Mouse (Mus musculus): ENCODE data around the gene Gm17027. TPM values are rescaled to one million over a fixed set of nuclear protein-coding genes. Genes with fewer than 3 reads are reported as not detected.

The Gm17027 gene
- not detected in 2 replicates for polyA plus RNA-seq (2021; fragmentation: Nextera tagmentation)
- long read RNA-seq, experiment 1, result 0 reads
- long read RNA-seq, experiment 2, result 0 reads

GRCm38 (mm10) chr14:42162522-42162921 is at the start of gene Gm17027:
Gm17027 (minus strand) TSS chr14:42162622.

GRCm38 (mm10) chr14:42190691-42191090 is 28.3 kb upstream of the Gm17027 start, which contains the start of gene Gm3573:
Gm3573 (minus strand) TSS chr14:42190791.

GRCm38 (mm10) chr14:42117269-42117668 is 45.2 kb downstream of the Gm17027 start, which contains the start of gene Gm7951:
Gm7951 (minus strand) TSS chr14:42117369.

Other genes starting within 250 kb of the Gm17027 start
- not detected in 2 replicates for gene 1700049E17Rik1, start 237.7 kb downstream of the Gm17027 start, polyA plus RNA-seq (2021; fragmentation: Nextera tagmentation)
- not detected in 2 replicates for gene 1700024B05Rik, start 218.6 kb downstream of the Gm17027 start, polyA plus RNA-seq (2021; fragmentation: Nextera tagmentation)
- not detected in 2 replicates for gene Gm6401, start 194.7 kb downstream of the Gm17027 start, polyA plus RNA-seq (2021; fragmentation: Nextera tagmentation)
- gene Gm3543, start 179.3 kb downstream of the Gm17027 start, polyA plus RNA-seq (2021; fragmentation: Nextera tagmentation), result not detected in 2 replicates
- not detected in 2 replicates for gene Gm7951, start 45.3 kb downstream of the Gm17027 start, polyA plus RNA-seq (2021; fragmentation: Nextera tagmentation)
- not detected in 2 replicates for gene Gm3573, start 28.2 kb upstream of the Gm17027 start, polyA plus RNA-seq (2021; fragmentation: Nextera tagmentation)
- not detected in 2 replicates for gene Gm17026, start 97.4 kb upstream of the Gm17027 start, polyA plus RNA-seq (2021; fragmentation: Nextera tagmentation)
- not detected in 2 replicates for gene Gm9611, start 134.7 kb upstream of the Gm17027 start, polyA plus RNA-seq (2021; fragmentation: Nextera tagmentation)
- not detected in 2 replicates for gene Gm7995, start 147.6 kb upstream of the Gm17027 start, polyA plus RNA-seq (2021; fragmentation: Nextera tagmentation)

Data from layer of hippocampus, adult 6 months (tissue).